Mouse (Mus musculus): ENCODE data around the gene Omg. TPM values are rescaled to one million over a fixed set of nuclear protein-coding genes. Genes with fewer than 3 reads are reported as not detected.

The Omg gene
- polyA plus RNA-seq, 1 experiment from 2014 or later = 1.9 TPM

Other genes starting within 250 kb of the Omg start
- gene Wsb1, start 249.4 kb downstream of the Omg start, polyA plus RNA-seq (2014; fragmentation: Nextera tagmentation; extraction: Ambion mirVana) = 425 and 498 TPM in 2 replicates
- not detected in 2 replicates for gene Gm9964, start 207.2 kb downstream of the Omg start, polyA plus RNA-seq (2014; fragmentation: Nextera tagmentation; extraction: Ambion mirVana)
- gene Nf1, start 164.4 kb downstream of the Omg start, polyA plus RNA-seq (2014; fragmentation: Nextera tagmentation; extraction: Ambion mirVana) = 10.0 and 10.4 TPM in 2 replicates
- gene Evi2b, start 19.7 kb upstream of the Omg start, polyA plus RNA-seq (2014; fragmentation: Nextera tagmentation; extraction: Ambion mirVana) = 0.22 and 0.51 TPM in 2 replicates
- 0.83 and 0.84 TPM in 2 replicates for gene Evi2, start 26.5 kb upstream of the Omg start, polyA plus RNA-seq (2014; fragmentation: Nextera tagmentation; extraction: Ambion mirVana)
- gene Evi2a, start 26.5 kb upstream of the Omg start, polyA plus RNA-seq (2014; fragmentation: Nextera tagmentation; extraction: Ambion mirVana) = 3.0 and 4.6 TPM in 2 replicates
- 13.5 and 14.1 TPM in 2 replicates for gene Rab11fip4, start 87.1 kb upstream of the Omg start, polyA plus RNA-seq (2014; fragmentation: Nextera tagmentation; extraction: Ambion mirVana)

All from midbrain, embryonic 11.5 days (tissue).